Mouse (Mus musculus) granulocyte monocyte progenitor cell, adult 5-6 weeks (primary cell): Measurements from ENCODE around the gene Idua. TPM values are rescaled to one million over a fixed set of nuclear protein-coding genes. Genes with fewer than 3 reads are reported as not detected.

ENCODE experiments used
- ATAC-seq: replicated peaks from 2 replicates; pipeline ENCODE4 v1.8.0; 2016; ENCODE audit warnings: mild to moderate bottlenecking, moderate TSS enrichment, inconsistent platforms; ENCODE audit not compliant: poor library complexity, severe bottlenecking
- total RNA-seq, 2 experiments: library from RNA; stranded (forward) in 1 of 2; stranded (reverse) in 1 of 2; fragments of 200-712, 200-1000 nt in 1 of 2; fragments of >200 nt in 1 of 2; fragmentation: Nextera tagmentation in 1 of 2; gene quantifications; 2 replicates each; pipeline ENCODE4 v1.2.3; 2014 to 2017

Gene Idua
- total RNA-seq, 2 experiments from 2014 or later, result 6.4 to 13.3 TPM

- ATAC-seq, result no peak
These were observed 18.2 kb downstream of the Idua start for GRCm38 (mm10) chr5:108678296-108678854.

GRCm38 (mm10) chr5:108679909-108680308, 19.8 kb downstream of the Idua start:
- ATAC-seq, result 0 out of 2 replicates have a peak, but pooled peaks have one; percentile 45

- ATAC-seq, result no peak
These were observed 20.7 kb downstream of the Idua start for GRCm38 (mm10) chr5:108680871-108681270.

GRCm38 (mm10) chr5:108689091-108689490, 29.0 kb downstream of the Idua start:
- no peak for ATAC-seq

GRCm38 (mm10) chr5:108691152-108691551, 31.0 kb downstream of the Idua start:
- ATAC-seq, result no peak

- peak; percentile 47 for ATAC-seq
These were observed 32.1 kb downstream of the Idua start, which contains the start of gene Fgfrl1 for GRCm38 (mm10) chr5:108692271-108692670. Gene Fgfrl1, plus strand, starts transcription at chr5:108692382.

- peak; percentile 82 for ATAC-seq
These were observed 33.7 kb downstream of the Idua start for GRCm38 (mm10) chr5:108693872-108694288.

- ATAC-seq, result peak; percentile 50
These were observed 34.5 kb downstream of the Idua start for GRCm38 (mm10) chr5:108694352-108695261.

- no peak for ATAC-seq
These were observed 35.7 kb downstream of the Idua start for GRCm38 (mm10) chr5:108695861-108696260.

GRCm38 (mm10) chr5:108696542-108696941, 36.4 kb downstream of the Idua start:
- no peak for ATAC-seq

GRCm38 (mm10) chr5:108697341-108697753, 37.2 kb downstream of the Idua start:
- no peak for ATAC-seq

- no peak for ATAC-seq
These were observed 40.2 kb downstream of the Idua start for GRCm38 (mm10) chr5:108700346-108700745.

GRCm38 (mm10) chr5:108701341-108702021, 41.4 kb downstream of the Idua start:
- ATAC-seq, result no peak

GRCm38 (mm10) chr5:108703754-108704626, 43.9 kb downstream of the Idua start:
- no peak for ATAC-seq

GRCm38 (mm10) chr5:108707758-108708157, 47.6 kb downstream of the Idua start:
- ATAC-seq, result no peak

- ATAC-seq, result no peak
These were observed 48.3 kb downstream of the Idua start for GRCm38 (mm10) chr5:108708419-108708818.

- ATAC-seq, result no peak
These were observed 49.0 kb downstream of the Idua start for GRCm38 (mm10) chr5:108708981-108709731.

GRCm38 (mm10) chr5:108711968-108712367, 51.8 kb downstream of the Idua start:
- ATAC-seq, result no peak

- no peak for ATAC-seq
These were observed 53.0 kb downstream of the Idua start for GRCm38 (mm10) chr5:108713096-108713495.
